Mouse (Mus musculus) retina, adult 2 months (tissue): ENCODE data around the gene Med13l.
"Not testable (repeated sequence)": the region's sequence is repeated elsewhere in the genome, so short reads cannot be mapped to it uniquely, and the experiment has no call there.

Experiments used
- DNase-seq: peaks from one replicate; pipeline ENCODE4 v3.0.0-alpha.2; 2012; ENCODE audit warnings: low read depth, low spot score

The Med13l gene

GRCm38 (mm10) chr5:118632346-118632745 lies 71.9 kb downstream of the Med13l start:
- no peak for DNase-seq

DNA sequence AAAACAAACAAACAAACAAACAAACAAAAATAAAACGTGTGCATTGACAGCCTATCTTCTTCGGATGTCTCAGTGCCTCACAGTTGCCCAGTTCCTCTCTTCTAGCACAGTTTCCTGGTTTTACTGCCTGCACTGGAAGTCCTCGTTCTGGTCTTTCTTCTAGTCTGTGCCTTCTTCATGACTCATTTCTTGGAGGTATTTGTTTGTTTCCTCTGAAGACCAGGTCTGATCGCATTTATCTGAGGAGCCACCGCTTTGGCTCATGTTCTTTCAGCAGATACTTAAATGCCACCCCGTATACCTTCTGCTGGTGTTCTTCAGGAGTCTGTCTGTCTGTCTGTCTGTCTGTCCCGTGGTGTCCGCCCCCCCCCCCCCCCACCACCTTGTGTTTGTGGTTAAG lies 72.6 kb downstream of the Med13l start:
- no peak for DNase-seq

- no peak for DNase-seq
These were observed 75.2 kb downstream of the Med13l start for GRCm38 (mm10) chr5:118635476-118636187.

- DNase-seq = no peak
These were observed 76.2 kb downstream of the Med13l start for GRCm38 (mm10) chr5:118636399-118637369.

- no peak for DNase-seq
These were observed 77.5 kb downstream of the Med13l start for GRCm38 (mm10) chr5:118637931-118638330.

GRCm38 (mm10) chr5:118638534-118639109 lies 78.1 kb downstream of the Med13l start:
- DNase-seq = no peak

DNA sequence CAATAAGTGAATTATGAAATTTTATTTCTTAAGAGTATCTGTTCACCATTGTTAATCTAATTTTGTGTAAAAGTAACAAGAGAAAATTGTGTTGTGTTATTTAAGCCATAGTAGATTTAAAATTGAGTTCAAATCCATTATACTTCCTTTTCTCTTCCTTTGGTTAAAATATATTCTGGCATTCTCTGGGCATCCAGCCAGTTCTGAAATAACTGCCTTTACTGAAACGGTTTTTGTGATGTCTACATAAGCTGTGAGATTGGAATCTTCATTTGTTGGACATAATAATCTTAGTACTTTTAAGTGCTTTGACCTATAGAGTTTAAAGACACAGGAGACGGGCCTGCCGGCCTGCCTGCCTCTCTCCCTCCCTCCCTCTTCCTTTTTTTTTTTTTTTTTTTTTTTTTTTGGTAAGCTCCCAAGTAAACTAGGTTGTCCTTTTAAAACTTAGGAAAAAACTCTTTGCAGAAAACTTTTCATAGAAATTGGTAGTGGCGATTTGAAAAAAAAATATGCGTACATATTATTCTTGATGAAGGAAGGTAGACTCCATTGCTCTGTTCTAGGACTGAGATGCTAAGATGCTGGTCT lies 78.7 kb downstream of the Med13l start:
- DNase-seq = no peak

- no peak for DNase-seq
These were observed 83.6 kb downstream of the Med13l start for GRCm38 (mm10) chr5:118644041-118644440.

DNA sequence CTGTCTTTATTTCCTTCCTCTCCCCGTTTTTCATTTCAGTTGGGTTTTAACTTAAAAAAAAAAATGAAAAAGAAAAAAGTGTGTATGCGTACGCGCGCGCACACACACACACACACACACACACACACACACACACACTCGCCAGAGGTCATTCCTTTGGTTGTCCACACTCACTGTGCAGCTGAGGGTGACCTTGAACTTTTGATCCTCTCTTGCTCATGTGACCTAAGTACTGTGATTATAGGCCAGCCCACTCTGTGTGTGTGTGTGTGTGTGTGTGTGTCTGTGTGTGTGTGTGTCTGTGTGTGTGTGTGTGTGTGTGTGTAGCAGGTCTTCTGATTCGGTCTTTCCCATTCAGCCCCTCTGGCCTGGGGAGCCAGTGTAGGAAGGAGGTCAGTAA lies 84.0 kb downstream of the Med13l start:
- DNase-seq = no peak

GRCm38 (mm10) chr5:118645196-118645805 lies 84.8 kb downstream of the Med13l start:
- DNase-seq = no peak

GRCm38 (mm10) chr5:118646897-118647296 lies 86.4 kb downstream of the Med13l start:
- DNase-seq = no peak

DNA sequence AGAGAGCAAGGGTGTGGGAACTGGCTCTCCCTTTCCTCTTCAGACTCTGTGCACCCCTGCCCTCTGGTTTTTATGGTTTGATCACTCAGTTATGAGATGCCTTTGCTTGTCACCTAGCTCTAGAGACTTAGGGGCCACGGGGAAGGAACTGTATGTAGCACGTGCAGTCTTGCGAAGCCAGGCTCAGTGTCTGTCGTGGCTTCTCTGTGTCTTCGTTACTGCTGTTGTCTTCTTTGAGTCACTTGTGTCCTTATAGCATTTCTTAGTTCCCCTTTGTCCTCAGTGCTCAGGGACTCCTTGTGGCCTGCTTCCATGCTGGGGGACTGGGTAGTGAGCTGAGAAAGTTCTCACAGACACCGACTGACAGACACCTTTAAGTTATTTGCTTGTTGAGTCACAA lies 86.9 kb downstream of the Med13l start:
- DNase-seq = no peak

DNA sequence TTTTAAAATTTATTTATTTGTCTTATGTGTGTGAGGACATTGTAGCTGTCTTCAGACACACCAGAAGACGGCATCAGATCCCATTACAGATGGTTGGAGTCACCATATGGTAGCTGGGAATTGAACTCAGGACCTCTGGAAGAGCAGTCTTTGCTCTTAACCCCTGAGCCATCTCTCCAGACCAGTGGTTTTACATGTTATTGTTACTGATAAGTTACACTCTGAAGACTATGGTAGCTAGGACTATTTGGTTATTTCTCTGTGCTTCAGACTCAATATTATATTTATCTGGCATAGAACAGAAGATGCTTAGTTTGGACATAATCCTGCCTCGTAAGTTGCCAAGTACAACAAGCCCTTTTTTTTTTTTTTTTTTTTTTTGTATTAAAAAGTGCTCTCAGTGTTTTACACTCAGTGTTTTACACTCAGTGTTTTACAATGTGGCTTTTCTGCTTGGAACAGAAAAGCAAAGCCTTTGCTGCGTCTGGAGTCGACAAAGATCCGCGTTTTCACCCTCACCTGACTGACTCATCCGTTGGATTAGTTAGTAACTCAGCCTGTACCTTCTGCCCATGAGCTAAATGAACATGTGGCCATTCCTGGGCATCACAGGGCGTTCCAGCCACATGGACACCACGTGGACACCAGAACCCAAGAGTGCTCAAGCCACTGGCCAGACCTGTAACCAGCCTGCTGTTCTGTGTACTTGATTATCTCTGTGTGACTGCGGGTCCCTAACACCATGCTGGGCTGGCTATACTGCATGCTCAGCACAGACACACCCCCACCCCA lies 88.9 kb downstream of the Med13l start:
- DNase-seq = no peak

- no peak for DNase-seq
These were observed 89.6 kb downstream of the Med13l start for GRCm38 (mm10) chr5:118650007-118650548.

DNA sequence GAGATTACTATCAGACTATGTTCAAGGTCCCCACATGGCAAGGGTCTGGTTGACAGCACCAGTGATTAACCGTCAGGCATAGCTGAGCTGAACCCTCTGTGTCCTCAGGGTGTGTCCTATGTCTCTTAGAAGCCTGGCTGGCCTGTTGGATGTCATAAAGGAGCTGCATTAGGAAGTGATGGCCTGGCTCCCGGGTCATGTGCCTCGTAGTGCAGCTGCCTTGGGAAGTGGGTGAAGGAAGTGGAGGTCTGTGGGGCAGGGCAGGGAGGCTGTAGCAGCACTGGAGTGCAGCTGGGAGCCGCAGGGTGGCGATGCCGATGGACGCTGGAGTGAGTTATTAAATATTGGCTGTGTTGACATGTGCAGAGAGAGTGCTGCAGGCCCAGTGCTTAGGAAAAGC lies 90.3 kb downstream of the Med13l start:
- no peak for DNase-seq

GRCm38 (mm10) chr5:118652611-118653010 lies 92.1 kb downstream of the Med13l start:
- DNase-seq = no peak

DNA sequence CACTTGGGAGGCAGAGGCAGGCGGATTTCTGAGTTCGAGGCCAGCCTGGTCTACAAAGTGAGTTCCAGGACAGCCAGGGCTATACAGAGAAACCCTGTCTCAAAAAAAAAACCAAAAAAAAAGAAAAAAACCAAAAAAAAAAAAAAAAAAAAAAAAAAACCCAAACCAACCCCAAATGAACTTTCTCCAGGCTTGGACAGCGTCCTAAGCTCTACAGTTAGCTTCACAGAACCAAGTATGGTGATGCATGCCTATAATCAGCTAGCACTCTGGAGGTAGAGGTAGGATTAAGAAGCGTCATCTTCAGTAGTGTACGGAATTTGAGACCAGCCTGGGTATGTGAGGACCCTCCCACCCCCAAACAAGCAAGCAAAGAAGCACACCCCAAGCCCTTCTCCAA lies 92.6 kb downstream of the Med13l start:
- not testable (repeated sequence) for DNase-seq

GRCm38 (mm10) chr5:118654599-118654998 lies 94.1 kb downstream of the Med13l start:
- no peak for DNase-seq

- DNase-seq = peak; percentile 56
These were observed 94.5 kb downstream of the Med13l start for GRCm38 (mm10) chr5:118655025-118655424.

GRCm38 (mm10) chr5:118655428-118655827 lies 94.9 kb downstream of the Med13l start:
- DNase-seq = no peak
